Mouse (Mus musculus) skeletal muscle tissue, postnatal 0 days (tissue): ENCODE measurements around the gene Vmn2r65. TPM values are rescaled to one million over a fixed set of nuclear protein-coding genes. Genes with fewer than 3 reads are reported as not detected.

Source experiments
- polyA plus RNA-seq: library from polyadenylated mRNA; unstranded; fragments of >200 nt; fragmentation: Nextera tagmentation; extraction: Ambion mirVana; gene quantifications from 2 replicates; pipeline ENCODE4 v1.2.1, GENCODE M21; 2015

The Vmn2r65 gene
- polyA plus RNA-seq = not detected in 2 replicates

DNA sequence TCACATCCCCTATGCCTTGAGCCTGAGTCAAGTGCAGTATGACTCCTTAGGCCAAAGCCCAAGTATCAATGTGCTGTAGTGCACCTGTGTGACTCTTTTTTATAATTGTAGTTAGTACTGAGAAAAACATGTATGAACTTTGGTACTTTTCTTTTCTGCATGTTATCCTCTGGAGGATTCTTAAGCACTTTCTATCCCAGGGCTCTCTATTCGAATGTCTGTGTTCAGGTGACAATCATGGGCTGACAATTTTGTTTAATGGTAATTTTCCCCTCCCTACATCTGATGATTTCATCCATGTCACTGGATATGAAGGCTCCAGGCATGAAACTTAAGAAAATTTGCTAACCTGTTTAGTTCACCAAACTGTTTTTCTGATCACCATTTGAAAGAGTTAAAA, at the start of gene Vmn2r65:
Vmn2r65 (minus strand) TSS at position 101 of the 400 bp plus-strand sequence.

DNA sequence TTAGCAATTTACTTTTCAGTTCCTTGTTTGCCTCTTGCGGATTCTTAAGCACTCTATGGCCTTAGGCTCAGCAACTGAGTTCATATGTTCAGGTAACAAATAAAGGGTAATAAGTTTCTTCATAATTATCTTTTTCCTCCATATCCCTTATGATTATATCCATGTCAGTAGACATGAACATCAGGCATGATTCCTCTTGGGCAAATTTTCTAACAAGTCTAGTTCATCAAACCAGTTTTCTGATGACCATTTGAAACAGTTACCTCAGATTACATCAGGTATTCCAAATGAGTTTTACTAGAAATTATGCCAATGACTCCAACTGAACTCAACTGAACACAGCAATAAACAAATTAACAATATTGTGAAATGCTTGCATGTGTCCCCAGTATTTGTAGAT, 48.3 kb upstream of the Vmn2r65 start, which contains the start of gene Vmn2r66:
Vmn2r66 (minus strand) TSS at position 101 of the 400 bp plus-strand sequence.

Other genes with a start within 250 kb of the Vmn2r65 start
- gene Olfr291, start 110.6 kb downstream of the Vmn2r65 start, polyA plus RNA-seq = not detected in 2 replicates
- not detected in 2 replicates for gene Vmn2r66, start 48.2 kb upstream of the Vmn2r65 start, polyA plus RNA-seq
- not detected in 2 replicates for gene Vmn2r67, start 191.9 kb upstream of the Vmn2r65 start, polyA plus RNA-seq